Mouse (Mus musculus) layer of hippocampus, adult 2 months (tissue): ENCODE measurements at regions not wholly inside any gene's neighbourhood (a gene's known extent, or its start where the extent isn't known, plus 50 kb on each side); places are given as distances from the start of the nearest gene placed in this dataset.

Experiments used
- DNase-seq, 2 experiments: peaks; one replicate each; pipeline ENCODE4 v3.0.0; 2022; ENCODE audit warnings: low spot score in 2 of 2
- H3K27ac ChIP-seq: fragments of 200-600 bp; 2 replicates; pipeline ENCODE4 v1.8.1; 2022
- H3K4me3 ChIP-seq: fragments of 200-600 bp; 2 replicates; pipeline ENCODE4 v1.8.1; 2022; ENCODE audit warnings: mild to moderate bottlenecking
- CTCF ChIP-seq: fragments of 200-600 bp; conservative IDR thresholded peaks from 2 replicates; pipeline ENCODE4 v1.8.1; 2022; ENCODE audit warnings: antibody characterized with exemption, mild to moderate bottlenecking, moderate library complexity

GRCm38 (mm10) chr11:24682423-24682822, 604.6 kb downstream of the Bcl11a start:
- TF ChIP-seq CTCF: no peak
- H3K4me3 ChIP-seq: no peak overlapping the region
- H3K27ac ChIP-seq: no peak overlapping the region
- DNase-seq: no peak

- TF ChIP-seq CTCF: no peak
- Histone ChIP-seq H3K4me3 (no peak overlapping the region), H3K27ac (no peak overlapping the region)
- no peak for DNase-seq
These were observed 608.0 kb downstream of the Bcl11a start for GRCm38 (mm10) chr11:24685545-24686467.

- DNase-seq: no peak
- Histone ChIP-seq H3K27ac (no peak overlapping the region), H3K4me3 (no peak overlapping the region)
- no peak for TF ChIP-seq CTCF
These were observed 610.4 kb downstream of the Bcl11a start for GRCm38 (mm10) chr11:24688160-24688782.

- H3K4me3 ChIP-seq: no peak overlapping the region
- peak; percentile 60 for TF ChIP-seq CTCF
- no peak for DNase-seq
- H3K27ac ChIP-seq: no peak overlapping the region
These were observed 612.0 kb downstream of the Bcl11a start for GRCm38 (mm10) chr11:24689807-24690333.

GRCm38 (mm10) chr11:24693926-24694325, 616.1 kb downstream of the Bcl11a start:
- no peak for TF ChIP-seq CTCF
- DNase-seq: no peak
- peak overlapping the region; percentile 48; the same call in 1 of the 2 replicates for H3K27ac ChIP-seq

GRCm38 (mm10) chr11:24695010-24695720, 617.3 kb downstream of the Bcl11a start:
- TF ChIP-seq CTCF: peak; percentile 49
- Histone ChIP-seq H3K27ac (peak overlapping the region; percentile 77), H3K4me3 (no peak overlapping the region)
- peak; percentile 22 to 47 for DNase-seq

More at GRCm38 (mm10) chr11:24693926-24694325, 616.1 kb downstream of the Bcl11a start:
- no peak overlapping the region for H3K4me3 ChIP-seq

GRCm38 (mm10) chr11:24696561-24696960, 618.7 kb downstream of the Bcl11a start:
- H3K4me3 ChIP-seq: no peak overlapping the region
- DNase-seq: no peak
- no peak for TF ChIP-seq CTCF
- H3K27ac ChIP-seq: no peak overlapping the region

- no peak overlapping the region for H3K4me3 ChIP-seq
- DNase-seq: no peak
- TF ChIP-seq CTCF: no peak
- H3K27ac ChIP-seq: no peak overlapping the region
These were observed 630.9 kb downstream of the Bcl11a start for GRCm38 (mm10) chr11:24708790-24709189.

GRCm38 (mm10) chr11:24716539-24717287, 638.9 kb downstream of the Bcl11a start:
- peak in 1 of 2 experiments; percentile 29 for DNase-seq
- TF ChIP-seq CTCF: no peak
- Histone ChIP-seq H3K27ac (peak overlapping the region; percentile 83), H3K4me3 (peak overlapping the region; percentile 47)

GRCm38 (mm10) chr11:24724259-24724937, 646.5 kb downstream of the Bcl11a start:
- Histone ChIP-seq H3K27ac (no peak overlapping the region), H3K4me3 (no peak overlapping the region)
- peak in 1 of 2 experiments; percentile 30 for DNase-seq
- no peak for TF ChIP-seq CTCF

GRCm38 (mm10) chr11:24726331-24726730, 648.5 kb downstream of the Bcl11a start:
- no peak overlapping the region for H3K4me3 ChIP-seq
- DNase-seq: no peak
- TF ChIP-seq CTCF: 0 out of 2 replicates have a peak, but pooled peaks have one; percentile 9
- no peak overlapping the region for H3K27ac ChIP-seq
